Mouse (Mus musculus): ENCODE measurements around the gene Inpp4b. TPM values are rescaled to one million over a fixed set of nuclear protein-coding genes. Genes with fewer than 3 reads are reported as not detected.
A peak's percentile ranks its signal among the peaks of the same experiment; 100 is the strongest.

The Inpp4b gene
- polyA plus RNA-seq, 1 experiment = 3.0 TPM

DNA sequence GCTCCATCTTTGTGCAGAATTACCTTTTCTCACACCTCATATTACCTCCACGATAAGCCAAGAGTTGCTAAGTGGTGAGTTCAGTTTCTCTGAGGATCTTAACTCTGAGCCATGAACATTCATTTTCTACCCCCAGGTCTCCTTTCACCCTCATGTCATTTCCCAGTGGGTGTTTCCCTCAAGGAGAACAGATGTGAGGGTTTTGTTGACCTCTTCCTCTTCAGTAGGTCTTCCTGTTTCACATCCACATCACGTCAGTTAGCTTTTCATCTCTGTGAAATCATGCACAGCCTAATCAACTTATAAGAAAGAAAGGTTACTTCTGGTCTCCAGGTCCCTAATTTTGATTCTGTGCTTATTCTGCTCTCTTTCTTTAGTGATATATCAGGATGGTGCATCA is 124.4 kb downstream of the Inpp4b start:
- DNase-seq (ENCODE audit: low read depth) = no peak
- TF ChIP-seq POLR2A (IDR thresholded peaks at IDR 0.05; ENCODE audit: borderline replicate concordance, extremely low read depth, insufficient read depth, insufficient read length, poor library complexity, severe bottlenecking) (no peak), CTCF (IDR thresholded peaks at IDR 0.05; ENCODE audit: borderline replicate concordance, extremely low read depth, insufficient read depth, insufficient read length) (no peak)

- peak; percentile 58 for DNase-seq (ENCODE audit: low read depth)
- TF ChIP-seq CTCF (IDR thresholded peaks at IDR 0.05; ENCODE audit: borderline replicate concordance, extremely low read depth, insufficient read depth, insufficient read length) (no peak), POLR2A (IDR thresholded peaks at IDR 0.05; ENCODE audit: borderline replicate concordance, extremely low read depth, insufficient read depth, insufficient read length, poor library complexity, severe bottlenecking) (no peak)
Observed at GRCm38 (mm10) chr8:81478674-81479073, 136.3 kb downstream of the Inpp4b start.

DNA sequence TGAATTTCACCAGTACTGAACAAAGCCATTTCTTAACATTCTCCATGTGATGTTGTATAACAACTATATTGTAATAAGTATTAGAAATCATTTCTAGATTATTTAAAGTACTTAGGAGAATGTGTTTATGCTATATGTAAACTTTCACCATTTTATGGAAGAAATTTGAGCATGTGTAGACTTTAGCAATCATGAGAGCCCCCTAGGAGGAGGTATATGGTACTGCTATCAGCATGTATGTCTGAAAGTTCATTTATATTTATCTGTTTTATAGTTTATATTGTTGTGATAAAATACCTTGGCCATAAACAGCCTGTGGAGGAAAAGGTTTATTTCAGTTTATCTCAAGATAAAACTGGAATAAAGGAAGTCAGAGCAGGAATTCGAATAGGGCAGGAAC is 141.5 kb downstream of the Inpp4b start:
- TF ChIP-seq POLR2A (IDR thresholded peaks at IDR 0.05; ENCODE audit: borderline replicate concordance, extremely low read depth, insufficient read depth, insufficient read length, poor library complexity, severe bottlenecking) (no peak), CTCF (IDR thresholded peaks at IDR 0.05; ENCODE audit: borderline replicate concordance, extremely low read depth, insufficient read depth, insufficient read length) (no peak)
- DNase-seq (ENCODE audit: low read depth) = no peak

DNA sequence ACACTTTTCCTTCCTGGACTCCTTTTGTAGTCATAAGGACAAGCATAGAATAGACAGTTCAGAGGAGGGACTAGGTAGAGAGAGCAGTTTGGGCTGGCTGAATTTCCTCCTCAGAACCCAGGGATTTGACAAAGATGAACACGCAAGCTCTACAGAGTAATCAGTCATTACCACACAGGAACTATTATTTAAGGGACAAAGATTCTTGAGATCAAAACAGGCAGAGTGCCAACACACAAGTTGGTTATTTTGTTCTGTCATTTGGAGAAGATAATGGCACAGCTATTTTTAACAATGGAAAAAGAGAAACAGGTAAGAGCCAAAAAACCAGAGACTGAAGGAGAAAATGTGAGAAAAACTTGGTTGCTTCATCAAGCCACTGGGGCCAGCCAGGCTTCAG is 143.3 kb downstream of the Inpp4b start:
- no peak for DNase-seq (ENCODE audit: low read depth)
- TF ChIP-seq POLR2A (IDR thresholded peaks at IDR 0.05; ENCODE audit: borderline replicate concordance, extremely low read depth, insufficient read depth, insufficient read length, poor library complexity, severe bottlenecking) = no peak
- no peak for TF ChIP-seq CTCF (IDR thresholded peaks at IDR 0.05; ENCODE audit: borderline replicate concordance, extremely low read depth, insufficient read depth, insufficient read length)

DNA sequence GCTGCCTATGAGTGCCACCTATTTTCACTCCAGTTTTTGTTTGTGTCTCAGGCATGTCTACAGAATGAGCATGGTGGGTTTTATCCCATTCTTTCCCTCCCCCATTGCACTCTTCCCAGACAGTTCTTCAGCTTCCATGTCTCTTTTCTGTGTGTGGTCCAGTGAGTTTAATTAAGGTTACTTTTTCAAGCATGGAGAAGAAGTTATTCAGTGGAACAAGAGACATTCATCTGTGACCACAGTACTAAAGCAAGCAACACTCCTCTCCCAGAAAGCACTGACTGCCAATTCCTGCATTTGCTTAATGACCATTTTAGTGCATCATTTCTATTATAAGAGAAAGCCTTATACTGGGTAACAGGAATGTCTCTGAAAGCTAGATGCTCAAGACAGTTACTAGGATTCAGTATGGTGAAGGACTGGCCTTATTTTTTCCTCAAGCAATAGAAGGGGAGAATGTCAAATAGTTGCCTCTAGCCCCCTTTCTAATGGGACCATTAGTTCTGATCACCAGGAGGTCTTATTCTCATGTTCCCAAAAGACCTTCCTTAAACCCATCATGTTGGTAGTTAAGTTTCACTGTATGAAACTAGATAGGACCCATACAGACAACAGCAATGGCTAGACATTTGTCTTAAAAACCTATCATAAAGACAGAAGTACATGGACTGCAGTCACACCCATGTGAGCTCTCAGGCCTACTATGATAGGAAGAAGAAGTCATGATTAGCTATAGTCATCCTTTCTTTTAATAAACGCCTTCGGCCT is 147.7 kb downstream of the Inpp4b start:
- TF ChIP-seq POLR2A (IDR thresholded peaks at IDR 0.05; ENCODE audit: borderline replicate concordance, extremely low read depth, insufficient read depth, insufficient read length, poor library complexity, severe bottlenecking) = no peak
- no peak for TF ChIP-seq CTCF (IDR thresholded peaks at IDR 0.05; ENCODE audit: borderline replicate concordance, extremely low read depth, insufficient read depth, insufficient read length)
- no peak for DNase-seq (ENCODE audit: low read depth)

DNA sequence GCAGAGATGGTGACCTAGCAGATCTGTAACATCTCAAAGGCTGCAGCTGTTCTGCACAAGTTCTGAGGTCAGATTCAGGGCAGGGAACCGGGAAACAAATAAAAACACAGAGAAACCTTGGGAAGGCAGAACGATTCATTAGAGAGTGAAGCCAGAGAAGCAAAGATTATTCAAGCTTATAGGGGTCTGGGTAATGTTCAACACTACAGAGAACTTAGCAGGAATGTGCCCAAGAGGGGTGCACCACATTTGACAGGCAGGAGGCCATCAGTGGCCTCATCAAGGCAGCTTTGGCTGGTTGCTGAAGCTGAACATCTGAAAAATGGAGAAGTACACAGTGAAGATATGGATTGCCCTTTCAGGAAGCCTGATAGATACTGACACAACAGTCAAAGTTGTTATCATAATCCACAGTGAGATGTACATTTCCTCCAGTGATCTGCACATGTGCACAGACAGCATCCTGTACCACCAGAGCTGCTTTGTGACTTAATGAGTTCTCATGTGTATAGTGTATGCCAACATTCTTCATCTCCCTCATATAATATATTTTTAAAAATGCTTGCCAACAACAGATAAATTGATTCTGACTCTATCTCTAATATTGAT is 148.8 kb downstream of the Inpp4b start:
- no peak for DNase-seq (ENCODE audit: low read depth)
- no peak for TF ChIP-seq CTCF (IDR thresholded peaks at IDR 0.05; ENCODE audit: borderline replicate concordance, extremely low read depth, insufficient read depth, insufficient read length)
- TF ChIP-seq POLR2A (IDR thresholded peaks at IDR 0.05; ENCODE audit: borderline replicate concordance, extremely low read depth, insufficient read depth, insufficient read length, poor library complexity, severe bottlenecking) = no peak

GRCm38 (mm10) chr8:81491706-81492204 is 149.4 kb downstream of the Inpp4b start:
- TF ChIP-seq CTCF (IDR thresholded peaks at IDR 0.05; ENCODE audit: borderline replicate concordance, extremely low read depth, insufficient read depth, insufficient read length) (no peak), POLR2A (IDR thresholded peaks at IDR 0.05; ENCODE audit: borderline replicate concordance, extremely low read depth, insufficient read depth, insufficient read length, poor library complexity, severe bottlenecking) (no peak)
- DNase-seq (ENCODE audit: low read depth) = no peak

DNA sequence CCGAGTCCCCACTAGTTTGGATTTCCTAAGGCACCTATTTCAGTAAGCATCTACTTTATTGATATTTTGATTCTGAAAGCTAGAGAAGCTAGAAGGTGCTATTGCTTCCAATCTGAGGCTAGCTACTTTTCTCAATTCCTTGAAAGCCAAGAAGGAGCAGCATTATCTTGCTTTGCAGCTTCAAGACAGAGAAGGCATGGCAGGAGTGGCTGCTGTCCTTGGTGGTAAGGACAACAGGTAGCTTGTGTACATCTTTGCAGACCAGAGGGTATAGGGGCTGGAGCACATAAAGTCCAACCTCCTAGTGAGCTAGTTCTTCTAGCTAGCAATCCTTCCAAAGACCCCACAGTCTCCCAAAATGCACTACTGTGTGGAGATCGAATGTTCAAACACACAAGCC is 152.5 kb downstream of the Inpp4b start:
- TF ChIP-seq POLR2A (IDR thresholded peaks at IDR 0.05; ENCODE audit: borderline replicate concordance, extremely low read depth, insufficient read depth, insufficient read length, poor library complexity, severe bottlenecking) (no peak), CTCF (IDR thresholded peaks at IDR 0.05; ENCODE audit: borderline replicate concordance, extremely low read depth, insufficient read depth, insufficient read length) (no peak)
- no peak for DNase-seq (ENCODE audit: low read depth)

DNA sequence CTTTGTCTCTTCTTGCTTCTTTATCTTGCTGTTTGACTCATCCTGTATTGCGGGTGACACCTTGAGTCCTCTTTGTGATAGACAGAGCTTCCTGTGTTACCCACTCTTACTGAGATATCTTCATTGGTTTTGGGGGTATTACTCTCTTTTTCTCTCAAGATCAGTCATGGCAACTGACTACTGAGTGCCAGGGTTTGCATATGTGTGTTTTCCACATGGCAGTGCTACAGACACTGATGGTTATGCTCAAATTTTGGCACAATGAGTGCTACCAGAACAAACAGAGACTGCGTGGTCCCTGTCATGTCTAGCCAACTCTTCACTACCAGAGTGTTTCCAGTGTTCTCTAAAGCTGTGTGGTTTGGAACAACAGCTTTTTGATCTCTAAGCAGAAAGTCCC is 155.3 kb downstream of the Inpp4b start:
- DNase-seq (ENCODE audit: low read depth) = no peak
- no peak for TF ChIP-seq CTCF (IDR thresholded peaks at IDR 0.05; ENCODE audit: borderline replicate concordance, extremely low read depth, insufficient read depth, insufficient read length)
- no peak for TF ChIP-seq POLR2A (IDR thresholded peaks at IDR 0.05; ENCODE audit: borderline replicate concordance, extremely low read depth, insufficient read depth, insufficient read length, poor library complexity, severe bottlenecking)

DNA sequence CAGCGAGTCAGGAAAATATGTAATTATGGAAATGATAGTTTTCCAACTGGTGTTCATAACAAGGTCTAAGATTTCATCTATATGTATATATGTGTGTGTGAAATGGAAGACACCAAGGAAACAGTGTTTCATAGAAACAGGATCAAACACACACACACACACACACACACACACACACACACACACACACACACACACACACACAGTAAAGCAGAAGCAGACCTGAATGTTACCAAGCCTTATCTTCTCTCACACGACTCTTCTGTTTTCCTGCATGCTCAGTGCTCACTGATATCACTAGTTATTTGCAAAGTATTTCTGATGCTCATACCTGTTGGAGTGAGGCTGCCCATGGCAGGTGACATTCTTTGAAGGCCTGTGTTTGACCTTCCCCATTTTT is 159.9 kb downstream of the Inpp4b start:
- TF ChIP-seq POLR2A (IDR thresholded peaks at IDR 0.05; ENCODE audit: borderline replicate concordance, extremely low read depth, insufficient read depth, insufficient read length, poor library complexity, severe bottlenecking) (no peak), CTCF (IDR thresholded peaks at IDR 0.05; ENCODE audit: borderline replicate concordance, extremely low read depth, insufficient read depth, insufficient read length) (no peak)
- no peak for DNase-seq (ENCODE audit: low read depth)

- no peak for DNase-seq (ENCODE audit: low read depth)
- no peak for TF ChIP-seq CTCF (IDR thresholded peaks at IDR 0.05; ENCODE audit: borderline replicate concordance, extremely low read depth, insufficient read depth, insufficient read length)
- no peak for TF ChIP-seq POLR2A (IDR thresholded peaks at IDR 0.05; ENCODE audit: borderline replicate concordance, extremely low read depth, insufficient read depth, insufficient read length, poor library complexity, severe bottlenecking)
Observed at GRCm38 (mm10) chr8:81502982-81503381, 160.6 kb downstream of the Inpp4b start.

DNA sequence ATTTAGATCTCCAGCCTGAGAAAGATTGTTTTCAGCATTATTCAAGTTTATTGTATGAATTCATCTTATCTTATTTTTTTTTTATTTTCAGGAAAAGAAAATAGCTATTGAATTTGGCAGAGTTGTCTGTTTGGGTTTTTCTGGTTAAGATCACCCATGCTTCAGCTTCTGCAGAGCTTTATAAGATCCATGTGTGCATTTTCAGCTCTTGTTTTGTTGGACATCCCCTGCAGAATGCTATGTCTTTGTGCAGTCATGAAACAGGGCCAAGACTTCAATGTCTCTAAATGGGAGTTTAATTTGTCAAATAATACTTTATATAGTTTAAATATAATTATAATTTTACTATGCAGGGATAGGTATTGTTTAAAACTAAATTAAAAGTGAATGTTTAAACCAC is 170.5 kb downstream of the Inpp4b start:
- TF ChIP-seq CTCF (IDR thresholded peaks at IDR 0.05; ENCODE audit: borderline replicate concordance, extremely low read depth, insufficient read depth, insufficient read length) (no peak), POLR2A (IDR thresholded peaks at IDR 0.05; ENCODE audit: borderline replicate concordance, extremely low read depth, insufficient read depth, insufficient read length, poor library complexity, severe bottlenecking) (no peak)
- no peak for DNase-seq (ENCODE audit: low read depth)
